Mouse (Mus musculus) c-Kit-negative CD71-positive TER-119-positive erythroid progenitor cells, embryonic 14.5 days (primary cell): ENCODE data around the gene Slc22a12.

ENCODE experiments used
- DNase-seq: peaks from one replicate; pipeline ENCODE4 v3.0.0-alpha.2; 2013; ENCODE audit warnings: low read depth, low spot score

The Slc22a12 gene

DNA sequence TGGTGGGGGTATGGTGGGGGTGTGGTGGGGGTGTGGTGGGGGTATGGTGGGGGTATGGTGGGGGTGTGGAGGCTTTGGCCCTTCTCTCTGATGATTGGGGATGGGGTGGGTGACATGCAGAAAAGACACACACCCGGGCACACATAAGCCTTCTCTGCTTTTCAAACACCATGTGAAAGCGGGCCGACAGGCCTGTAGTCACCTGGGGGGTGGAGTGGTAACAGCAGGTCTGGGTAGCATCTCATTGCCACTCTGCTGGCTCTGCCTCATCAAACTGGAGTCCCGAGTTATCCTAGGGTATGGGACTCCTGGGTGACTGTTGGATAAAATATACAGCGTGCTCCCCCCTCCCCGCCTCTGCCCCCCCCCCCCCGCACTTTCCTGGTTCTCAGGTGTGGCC, 48.8 kb downstream of the Slc22a12 start:
- no peak for DNase-seq

GRCm38 (mm10) chr19:6493219-6493618, 49.6 kb downstream of the Slc22a12 start:
- no peak for DNase-seq

- no peak for DNase-seq
Measured at GRCm38 (mm10) chr19:6492124-6492523, 50.7 kb downstream of the Slc22a12 start.

DNA sequence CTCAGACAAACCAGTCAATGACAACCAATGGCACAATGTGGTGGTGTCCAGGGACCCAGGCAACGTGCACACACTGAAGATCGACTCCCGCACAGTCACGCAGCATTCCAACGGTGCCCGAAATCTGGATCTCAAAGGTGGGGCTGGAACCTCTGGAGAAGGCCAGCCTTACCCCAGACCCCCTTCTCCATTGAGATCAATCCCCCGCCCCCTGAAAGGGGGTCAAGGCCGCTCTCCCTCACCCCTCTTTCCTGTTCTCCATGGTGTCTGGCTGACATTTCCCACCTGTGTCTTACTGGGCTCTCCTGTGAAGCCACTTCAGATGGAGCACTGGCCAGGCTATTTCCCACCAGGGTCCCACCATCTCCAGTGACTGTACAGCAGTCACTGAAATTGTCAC, 51.3 kb downstream of the Slc22a12 start:
- no peak for DNase-seq

DNA sequence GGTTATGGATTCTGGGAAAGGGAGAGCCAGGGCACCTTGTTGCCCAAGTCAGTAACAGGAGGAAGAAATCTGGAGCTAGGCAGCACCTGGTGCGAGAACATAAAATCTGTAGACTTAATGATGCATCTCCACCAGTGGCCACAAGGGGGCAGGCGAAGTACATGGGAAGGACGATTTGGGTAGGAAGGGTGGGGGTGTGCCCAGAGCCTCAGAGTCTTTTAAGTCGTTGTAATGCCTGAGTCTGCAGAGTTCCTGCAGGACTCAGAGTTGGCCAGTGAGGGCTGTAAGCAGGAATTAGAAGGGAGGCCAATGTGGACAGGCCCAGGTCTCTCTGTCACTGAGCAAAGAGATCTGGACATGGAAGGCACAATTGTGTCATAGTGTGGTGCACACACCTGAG, 53.8 kb downstream of the Slc22a12 start:
- peak; percentile 50 for DNase-seq
